Mouse (Mus musculus): ENCODE results near the gene Zcchc4.

Zcchc4 gene

DNA sequence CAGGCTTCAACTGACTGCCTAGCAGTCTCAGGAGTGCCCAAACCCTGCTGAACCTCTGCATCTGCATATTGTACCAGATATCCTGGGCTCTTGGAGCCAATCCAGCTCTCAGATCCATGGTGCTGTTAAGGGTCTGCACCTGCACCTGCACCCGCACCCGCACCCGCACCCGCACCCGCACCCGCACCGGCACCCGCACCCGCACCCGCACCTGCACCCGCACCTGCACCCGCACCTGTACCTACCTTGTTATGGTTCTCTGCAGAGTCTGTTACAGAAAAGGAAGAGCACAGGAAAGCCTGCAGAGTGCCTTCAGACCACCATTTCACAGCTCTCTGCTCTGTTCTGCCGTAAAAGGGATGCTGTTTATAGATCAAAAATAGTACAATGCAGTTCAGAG, 96.8 kb downstream of the Zcchc4 start:
- no peak for DNase-seq (ENCODE audit: low spot score)
